Mouse (Mus musculus): ENCODE data around the gene Arhgap17. TPM values are rescaled to one million over a fixed set of nuclear protein-coding genes. Genes with fewer than 3 reads are reported as not detected.

The Arhgap17 gene
- polyA plus RNA-seq, 1 experiment from 2014 or later, result 28.5 TPM

DNA sequence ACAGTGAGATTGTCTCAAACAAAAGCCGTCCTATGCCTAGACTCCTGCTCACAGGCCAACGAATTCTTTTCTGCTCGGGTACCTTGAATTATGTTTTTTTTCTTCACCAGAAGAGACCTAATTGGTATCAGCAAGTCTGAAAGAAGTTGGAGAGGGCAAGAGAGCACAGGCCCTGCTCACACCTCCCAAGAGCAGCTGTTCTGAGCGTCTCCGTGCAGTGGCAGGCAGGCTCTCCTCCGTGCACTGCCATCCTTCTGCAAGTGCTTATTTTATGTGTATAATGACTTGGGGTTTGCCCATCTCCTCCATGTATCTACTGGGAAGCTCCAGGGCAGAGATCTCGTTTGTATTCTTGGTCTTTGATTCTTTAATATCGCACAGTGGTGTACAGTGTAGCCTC is 2.9 kb downstream of the Arhgap17 start:
- Histone ChIP-seq H3K36me3 (replicated peaks) (peaks cover 18% of the 10 kb centered on the region), H3K9me3 (no peaks in the 10 kb centered on the region), H3K27ac (replicated peaks) (no peak overlapping the region; the same call in 1 of the 2 replicates), H3K4me3 (no peak overlapping the region), H3K4me1 (peaks cover 36% of the 10 kb centered on the region), H3K27me3 (replicated peaks; ENCODE audit: low read depth, poor library complexity, severe bottlenecking) (no peaks in the 10 kb centered on the region)
- DNase-seq (ENCODE audit: low spot score), result no peak
- 79% methylated on average over 8 of the region's 8 CpGs for WGBS

DNA sequence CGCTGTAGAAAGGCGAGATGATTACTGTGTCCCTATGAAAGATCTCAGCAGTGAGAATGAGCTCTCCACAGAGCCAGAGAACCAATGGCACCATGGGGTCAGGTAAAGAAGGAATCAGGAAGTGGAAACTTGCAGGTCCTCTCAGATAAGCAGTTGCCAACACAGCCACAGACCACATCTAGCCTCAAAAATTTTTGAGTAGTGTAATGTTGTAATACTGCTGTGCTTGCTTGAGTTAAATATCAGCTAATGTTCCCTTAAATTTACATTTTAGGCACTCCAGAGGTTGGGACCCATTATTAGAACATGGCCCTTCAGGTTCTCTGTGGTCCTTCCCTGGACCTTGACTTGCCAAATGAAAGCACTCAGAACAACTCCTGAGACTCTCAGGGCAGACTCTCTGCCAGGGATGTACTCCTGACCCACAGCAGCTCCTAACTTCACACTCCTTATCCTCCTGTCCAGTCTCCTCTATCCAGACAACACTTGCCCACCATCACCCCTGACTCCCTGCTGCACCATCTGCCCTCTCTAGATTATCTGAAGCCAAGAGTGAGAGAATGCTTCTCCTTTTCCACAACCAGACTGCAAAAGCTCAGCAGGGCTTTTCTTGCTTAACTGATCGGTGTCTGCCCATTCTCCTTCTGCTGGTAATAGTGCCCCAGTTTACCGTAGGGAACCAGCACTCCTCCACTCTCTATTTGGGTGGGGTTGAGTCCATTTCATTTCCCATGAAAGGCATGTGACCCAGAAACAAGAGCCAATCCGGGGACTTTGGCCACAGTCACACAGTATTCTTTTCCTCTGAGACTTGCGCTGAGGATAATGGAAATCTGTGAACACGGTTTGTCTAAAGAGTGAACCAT is 3.6 kb downstream of the Arhgap17 start:
- Histone ChIP-seq H3K36me3 (replicated peaks) (peaks cover 18% of the 10 kb centered on the region), H3K27ac (replicated peaks) (no peak overlapping the region), H3K4me3 (no peak overlapping the region), H3K27me3 (replicated peaks; ENCODE audit: low read depth, poor library complexity, severe bottlenecking) (no peaks in the 10 kb centered on the region), H3K9me3 (no peaks in the 10 kb centered on the region), H3K4me1 (peaks cover 36% of the 10 kb centered on the region)
- 91% methylated on average over 7 of the region's 7 CpGs for WGBS
- no peak for DNase-seq (ENCODE audit: low spot score)

DNA sequence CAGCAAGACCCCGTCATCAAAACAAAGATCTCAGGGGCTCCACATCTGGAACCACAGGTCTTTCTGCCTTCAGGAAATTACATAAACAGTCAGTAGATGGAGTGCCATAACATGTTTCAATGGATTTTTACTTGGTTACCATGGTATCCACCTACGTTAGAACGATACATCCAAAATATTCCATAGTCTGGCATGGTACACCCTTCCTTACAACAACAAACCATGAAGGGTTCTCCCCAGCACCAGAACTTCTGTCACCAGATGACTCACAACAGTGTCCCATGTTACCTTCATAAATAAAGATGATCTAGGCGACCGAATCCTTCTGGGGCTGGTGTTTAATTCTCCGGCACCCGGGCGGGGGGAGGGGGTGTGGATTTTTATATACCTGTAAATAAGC is 5.7 kb downstream of the Arhgap17 start:
- H3K9me3 ChIP-seq, result no peaks in the 10 kb centered on the region
- 94% methylated on average over 8 of the region's 8 CpGs for WGBS
- H3K4me1 ChIP-seq, result peaks cover 28% of the 10 kb centered on the region
- no peak overlapping the region for H3K27ac ChIP-seq (replicated peaks)
- DNase-seq (ENCODE audit: low spot score), result no peak
- no peak overlapping the region for H3K4me3 ChIP-seq
- H3K36me3 ChIP-seq (replicated peaks), result peaks cover 25% of the 10 kb centered on the region
- H3K27me3 ChIP-seq (replicated peaks; ENCODE audit: low read depth, poor library complexity, severe bottlenecking), result no peaks in the 10 kb centered on the region

DNA sequence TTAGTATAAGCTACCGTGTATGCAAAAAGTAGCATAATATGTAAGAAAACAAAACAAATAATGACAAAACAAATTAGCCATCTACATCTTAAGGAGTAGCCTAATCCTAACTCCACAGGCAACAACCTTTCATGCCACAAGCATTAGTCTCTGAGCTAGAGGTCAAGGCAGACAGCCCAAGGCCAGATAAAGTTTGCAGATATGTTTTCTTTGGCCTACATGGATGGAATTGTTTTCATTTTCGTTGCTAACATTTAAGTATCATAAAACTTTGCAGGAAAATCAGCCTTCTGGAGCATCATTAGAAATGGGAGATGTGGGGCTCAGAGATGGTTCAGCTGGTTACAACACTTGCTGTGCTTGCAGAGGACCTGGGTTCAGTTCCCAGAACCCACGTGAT is 6.9 kb downstream of the Arhgap17 start:
- no peak overlapping the region for H3K4me3 ChIP-seq
- no peaks in the 10 kb centered on the region for H3K9me3 ChIP-seq
- peaks cover 27% of the 10 kb centered on the region for H3K36me3 ChIP-seq (replicated peaks)
- DNase-seq (ENCODE audit: low spot score), result no peak
- H3K4me1 ChIP-seq, result peaks cover 16% of the 10 kb centered on the region
- 88% methylated on average over 3 of the region's 3 CpGs for WGBS
- no peak overlapping the region for H3K27ac ChIP-seq (replicated peaks)
- no peaks in the 10 kb centered on the region for H3K27me3 ChIP-seq (replicated peaks; ENCODE audit: low read depth, poor library complexity, severe bottlenecking)

DNA sequence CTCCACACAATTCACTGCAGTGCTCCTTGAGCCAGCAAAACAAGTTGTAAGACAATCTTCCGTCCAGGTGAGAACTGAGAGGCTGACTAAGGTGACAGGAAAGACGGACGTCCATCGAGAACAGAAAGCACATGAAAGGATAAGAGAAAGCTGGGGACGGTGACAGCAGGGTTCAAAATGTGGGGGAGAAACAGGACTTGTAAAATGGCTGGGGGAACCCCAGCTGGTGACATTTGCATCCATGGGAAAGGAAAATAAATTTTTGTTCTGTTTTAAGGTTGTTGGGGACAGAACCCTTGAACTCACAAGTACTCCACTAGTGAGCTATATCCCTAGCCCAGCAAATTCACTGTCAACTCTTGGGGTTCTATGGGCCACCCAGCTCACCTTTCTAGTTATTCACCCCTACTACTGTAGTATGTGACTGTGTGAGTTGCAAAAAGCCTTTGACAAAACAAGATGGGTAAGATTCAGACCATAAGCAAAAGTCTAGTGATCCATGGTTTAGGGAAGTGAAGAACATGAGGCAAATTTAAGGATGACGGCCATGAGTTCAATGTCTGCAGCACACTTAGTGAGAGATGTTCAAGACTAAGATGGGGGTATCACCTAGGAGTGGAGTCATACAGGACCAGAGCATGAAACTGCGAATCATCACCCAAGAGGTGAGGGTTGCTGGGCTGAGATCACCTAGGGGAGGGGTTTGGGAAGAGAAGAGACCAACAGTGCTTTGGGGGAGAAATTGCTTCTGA is 8.3 kb downstream of the Arhgap17 start:
- DNase-seq (ENCODE audit: low spot score), result no peak
- Histone ChIP-seq H3K9me3 (no peaks in the 10 kb centered on the region), H3K4me3 (no peak overlapping the region), H3K27ac (replicated peaks) (no peak overlapping the region), H3K27me3 (replicated peaks; ENCODE audit: low read depth, poor library complexity, severe bottlenecking) (no peaks in the 10 kb centered on the region), H3K36me3 (replicated peaks) (peaks cover 35% of the 10 kb centered on the region), H3K4me1 (peaks cover 2% of the 10 kb centered on the region)
- WGBS, result 91% methylated on average over 7 of the region's 7 CpGs

DNA sequence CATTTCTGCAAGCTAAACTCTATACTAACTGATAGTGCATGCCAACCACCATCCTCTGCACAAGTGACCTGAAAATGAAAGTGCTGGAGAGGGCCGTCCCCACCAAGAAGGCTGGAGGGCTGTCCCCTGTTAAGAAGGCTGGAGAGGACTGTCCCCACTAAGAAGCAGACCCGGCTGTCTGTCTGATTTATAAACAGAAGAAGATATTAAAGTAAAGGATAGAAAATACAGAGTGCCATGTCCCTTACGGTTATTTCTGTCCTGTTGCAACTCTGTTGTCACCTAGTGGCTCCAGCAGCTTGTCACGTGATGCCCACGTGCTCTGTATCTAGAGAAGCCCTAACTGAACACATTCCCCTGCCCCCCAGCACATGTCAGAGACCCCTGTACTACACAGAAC is 9.5 kb downstream of the Arhgap17 start:
- WGBS, result 92% methylated on average over 5 of the region's 5 CpGs
- Histone ChIP-seq H3K27ac (replicated peaks) (no peak overlapping the region), H3K9me3 (no peaks in the 10 kb centered on the region), H3K36me3 (replicated peaks) (peaks cover 33% of the 10 kb centered on the region), H3K27me3 (replicated peaks; ENCODE audit: low read depth, poor library complexity, severe bottlenecking) (no peaks in the 10 kb centered on the region), H3K4me3 (no peak overlapping the region), H3K4me1 (no peaks in the 10 kb centered on the region)
- DNase-seq (ENCODE audit: low spot score), result no peak

DNA sequence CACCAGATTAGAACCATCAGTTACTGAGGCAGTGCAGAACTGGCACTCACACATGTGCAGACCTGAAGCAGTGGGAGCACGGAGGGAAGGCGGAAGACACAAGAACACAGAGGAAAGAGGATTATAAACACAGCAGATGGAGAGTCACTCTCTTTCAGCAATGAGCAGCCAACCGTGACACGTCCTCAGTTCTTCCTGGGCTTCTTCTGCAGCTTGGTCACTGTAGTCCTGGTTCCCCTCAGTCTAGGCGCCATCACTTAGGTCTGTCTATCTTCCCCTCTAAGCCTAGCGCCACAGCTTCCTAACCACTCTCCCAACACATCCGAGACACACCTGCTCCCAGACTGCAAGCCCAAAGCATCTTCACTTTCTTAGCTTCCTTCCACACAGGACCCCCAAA is 10.6 kb downstream of the Arhgap17 start:
- Histone ChIP-seq H3K36me3 (replicated peaks) (peaks cover 26% of the 10 kb centered on the region), H3K9me3 (no peaks in the 10 kb centered on the region), H3K4me3 (no peak overlapping the region), H3K27ac (replicated peaks) (no peak overlapping the region), H3K27me3 (replicated peaks; ENCODE audit: low read depth, poor library complexity, severe bottlenecking) (no peaks in the 10 kb centered on the region), H3K4me1 (0 out of 2 replicates have a peak, but pooled peaks cover 4% of the 10 kb centered on the region)
- 78% methylated on average over 7 of the region's 7 CpGs for WGBS
- no peak for DNase-seq (ENCODE audit: low spot score)

DNA sequence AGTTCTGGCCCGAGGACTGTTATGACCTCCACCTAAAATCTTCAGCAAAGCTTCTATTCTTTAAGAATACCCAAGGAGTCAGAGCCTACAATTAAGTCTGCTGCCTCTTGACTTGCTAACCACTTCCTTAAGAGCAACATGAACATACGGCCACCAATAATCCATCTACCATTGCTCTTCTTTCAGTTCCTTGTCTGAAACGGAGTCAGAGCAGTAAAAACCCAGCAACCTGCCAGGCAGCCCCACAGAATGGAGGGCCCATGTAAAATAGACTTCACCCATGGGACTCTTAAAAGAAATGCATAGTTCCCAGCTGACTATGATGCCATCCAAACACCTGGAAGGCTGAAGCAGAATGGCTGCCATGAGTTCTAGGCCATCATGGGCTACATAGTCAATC is 13.6 kb downstream of the Arhgap17 start:
- no peak for DNase-seq (ENCODE audit: low spot score)
- Histone ChIP-seq H3K27ac (replicated peaks) (no peak overlapping the region), H3K27me3 (replicated peaks; ENCODE audit: low read depth, poor library complexity, severe bottlenecking) (no peaks in the 10 kb centered on the region), H3K4me1 (0 out of 2 replicates have a peak, but pooled peaks cover 4% of the 10 kb centered on the region), H3K4me3 (no peak overlapping the region), H3K9me3 (no peaks in the 10 kb centered on the region), H3K36me3 (replicated peaks) (peaks cover 22% of the 10 kb centered on the region)
- 86% methylated on average over 3 of the region's 3 CpGs for WGBS

DNA sequence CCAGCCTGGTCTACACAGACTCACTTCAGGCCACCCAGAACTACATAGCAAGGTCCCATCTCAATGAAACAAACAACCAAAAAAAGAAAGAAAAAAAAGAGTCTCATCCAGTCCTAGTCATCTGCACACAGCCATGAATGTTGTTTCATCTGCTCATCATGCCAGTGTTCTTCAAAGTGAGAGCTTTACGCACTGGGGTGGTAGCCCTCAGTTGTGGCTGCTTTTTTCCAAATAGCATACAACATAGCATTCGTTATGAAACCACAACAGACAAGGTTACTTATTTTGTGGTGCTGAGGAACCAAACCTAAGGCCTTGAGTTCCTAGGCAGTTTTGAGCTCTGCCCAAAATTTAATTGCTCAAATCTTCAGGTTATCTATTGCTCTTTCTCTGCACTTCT is 14.9 kb downstream of the Arhgap17 start:
- DNase-seq (ENCODE audit: low spot score), result no peak
- no peaks in the 10 kb centered on the region for H3K27me3 ChIP-seq (replicated peaks; ENCODE audit: low read depth, poor library complexity, severe bottlenecking)
- no peak overlapping the region for H3K27ac ChIP-seq (replicated peaks)
- peaks cover 11% of the 10 kb centered on the region; the same call in 1 of the 2 replicates for H3K4me1 ChIP-seq
- H3K4me3 ChIP-seq, result no peak overlapping the region
- no peaks in the 10 kb centered on the region for H3K9me3 ChIP-seq
- WGBS, result 93% methylated on average over 2 of the region's 2 CpGs
- H3K36me3 ChIP-seq (replicated peaks), result peaks cover 16% of the 10 kb centered on the region

DNA sequence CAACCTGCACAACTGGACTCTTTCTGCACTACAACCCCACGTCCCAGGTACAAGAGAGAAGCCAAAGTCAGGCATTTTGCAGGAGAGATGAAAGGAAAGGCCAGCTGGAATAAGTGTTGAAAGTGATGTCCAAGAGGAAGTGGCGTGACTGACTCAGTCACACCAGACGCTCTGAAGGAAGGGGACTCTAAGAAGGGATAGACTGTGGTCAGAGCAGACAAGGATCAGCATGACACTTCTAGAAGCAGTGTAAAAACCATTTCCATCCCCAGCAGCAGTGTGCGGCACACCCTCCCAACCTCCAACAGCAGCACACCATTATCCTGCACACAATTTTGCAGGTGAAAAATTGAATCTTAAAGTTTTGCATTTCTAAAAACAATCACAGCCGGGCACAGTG is 15.3 kb downstream of the Arhgap17 start:
- Histone ChIP-seq H3K36me3 (replicated peaks) (peaks cover 16% of the 10 kb centered on the region), H3K4me3 (no peak overlapping the region), H3K27ac (replicated peaks) (no peak overlapping the region), H3K9me3 (no peaks in the 10 kb centered on the region), H3K4me1 (peaks cover 13% of the 10 kb centered on the region; the same call in 1 of the 2 replicates), H3K27me3 (replicated peaks; ENCODE audit: low read depth, poor library complexity, severe bottlenecking) (no peaks in the 10 kb centered on the region)
- 85% methylated on average over 5 of the region's 5 CpGs for WGBS
- DNase-seq (ENCODE audit: low spot score), result no peak

DNA sequence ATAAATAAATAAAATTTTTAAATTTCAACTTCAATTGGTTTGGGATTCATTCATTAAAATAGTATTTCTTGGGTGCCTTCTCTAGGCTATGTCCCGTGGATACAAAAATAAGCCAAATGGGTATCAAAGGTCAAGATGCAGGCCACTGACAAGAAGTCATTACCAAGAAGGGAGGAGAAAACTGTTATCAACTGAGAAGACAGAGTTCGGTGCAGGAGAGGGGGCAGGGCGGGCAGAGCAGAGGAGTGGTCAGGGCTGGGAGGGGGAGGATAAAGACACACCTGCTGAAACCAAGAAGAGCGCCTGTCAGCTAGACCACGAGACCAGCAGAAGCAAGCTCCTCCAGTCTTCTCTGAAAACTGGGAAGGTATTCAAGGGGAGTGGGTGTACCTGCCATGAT is 15.8 kb downstream of the Arhgap17 start:
- no peak for DNase-seq (ENCODE audit: low spot score)
- peaks cover 13% of the 10 kb centered on the region; the same call in 1 of the 2 replicates for H3K4me1 ChIP-seq
- no peak overlapping the region for H3K4me3 ChIP-seq
- H3K36me3 ChIP-seq (replicated peaks), result peaks cover 16% of the 10 kb centered on the region
- no peaks in the 10 kb centered on the region for H3K27me3 ChIP-seq (replicated peaks; ENCODE audit: low read depth, poor library complexity, severe bottlenecking)
- no peak overlapping the region for H3K27ac ChIP-seq (replicated peaks)
- no peaks in the 10 kb centered on the region for H3K9me3 ChIP-seq
- WGBS, result 78% methylated on average over 5 of the region's 5 CpGs

DNA sequence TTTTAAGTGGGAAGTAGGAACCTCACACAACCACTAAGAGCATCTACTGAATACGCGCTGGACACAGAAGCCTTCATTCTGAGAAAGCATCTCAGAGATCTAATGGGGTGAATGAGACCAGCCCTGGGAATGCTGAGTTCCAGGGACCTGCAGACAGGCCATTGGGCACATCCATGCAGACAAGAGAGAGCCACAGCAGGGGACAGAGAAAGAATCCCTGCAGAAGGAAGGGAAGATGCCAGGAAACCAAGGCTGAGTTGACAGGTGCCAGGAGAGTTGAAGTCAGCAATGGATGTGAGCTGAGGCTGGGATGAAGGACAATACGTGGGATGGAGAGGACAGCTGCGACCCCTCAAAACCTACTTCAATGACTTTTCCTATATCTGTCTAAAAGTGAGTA is 16.6 kb downstream of the Arhgap17 start:
- no peak for DNase-seq (ENCODE audit: low spot score)
- Histone ChIP-seq H3K36me3 (replicated peaks) (peaks cover 16% of the 10 kb centered on the region), H3K4me1 (peaks cover 13% of the 10 kb centered on the region; the same call in 1 of the 2 replicates), H3K4me3 (no peak overlapping the region), H3K27ac (replicated peaks) (no peak overlapping the region), H3K27me3 (replicated peaks; ENCODE audit: low read depth, poor library complexity, severe bottlenecking) (no peaks in the 10 kb centered on the region), H3K9me3 (no peaks in the 10 kb centered on the region)
- 96% methylated on average over 4 of the region's 4 CpGs for WGBS

DNA sequence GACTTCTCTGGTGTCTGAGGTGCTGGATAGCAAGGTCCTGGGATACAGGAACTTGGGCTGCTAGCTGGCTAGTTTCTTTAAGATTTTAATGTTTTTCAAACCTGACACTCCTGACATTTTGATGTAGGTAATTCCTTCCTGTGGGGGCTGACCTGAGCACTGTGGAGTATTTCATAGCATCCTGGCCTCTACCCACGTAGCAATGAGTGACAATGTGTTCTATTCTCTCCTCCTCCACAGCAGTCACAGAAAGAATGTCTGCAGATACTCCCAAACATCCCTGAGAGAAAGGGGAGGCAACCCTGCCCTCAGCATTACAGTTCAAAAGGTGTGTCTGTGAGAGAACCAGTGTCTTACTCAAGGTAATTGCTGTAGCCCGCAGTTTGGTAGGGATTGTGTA is 19.5 kb downstream of the Arhgap17 start:
- Histone ChIP-seq H3K4me3 (no peak overlapping the region), H3K27ac (replicated peaks) (no peak overlapping the region)
- 66% methylated on average over 2 of the region's 2 CpGs for whole genome bisulfite sequencing

More for the DNA sequence above, 19.5 kb downstream of the Arhgap17 start:
- H3K36me3 ChIP-seq (replicated peaks), result 0 out of 2 replicates have a peak, but pooled peaks cover 5% of the 10 kb centered on the region
- DNase-seq (ENCODE audit: low spot score), result no peak
- H3K27me3 ChIP-seq (replicated peaks; ENCODE audit: low read depth, poor library complexity, severe bottlenecking), result no peaks in the 10 kb centered on the region
- H3K9me3 ChIP-seq, result no peaks in the 10 kb centered on the region
- H3K4me1 ChIP-seq, result peaks cover 13% of the 10 kb centered on the region; the same call in 1 of the 2 replicates

Data from embryonic facial prominence, embryonic 10.5 days (tissue).